Mouse (Mus musculus) layer of hippocampus, adult 2 months (tissue): Measurements from ENCODE around the gene Rpap3. TPM values are rescaled to one million over a fixed set of nuclear protein-coding genes. Genes with fewer than 3 reads are reported as not detected.
A peak's percentile ranks its signal among the peaks of the same experiment; 100 is the strongest.

Experiments used
- DNase-seq, 2 experiments: peaks; one replicate each; pipeline ENCODE4 v3.0.0; 2022; ENCODE audit warnings: low spot score in 2 of 2
- H3K27ac ChIP-seq: fragments of 200-600 bp; 2 replicates; pipeline ENCODE4 v1.8.1; 2022
- H3K4me3 ChIP-seq: fragments of 200-600 bp; 2 replicates; pipeline ENCODE4 v1.8.1; 2022; ENCODE audit warnings: mild to moderate bottlenecking
- CTCF ChIP-seq: fragments of 200-600 bp; conservative IDR thresholded peaks from 2 replicates; pipeline ENCODE4 v1.8.1; 2022; ENCODE audit warnings: antibody characterized with exemption, mild to moderate bottlenecking, moderate library complexity
- long read RNA-seq, 2 experiments: library from polyadenylated mRNA; stranded (forward); transcript quantifications; one replicate each; pipeline ENCODE4 v2.0.0; 2021; ENCODE audit warnings: borderline mapping rate in 2 of 2
- total RNA-seq, 2 experiments: library from RNA; stranded (reverse); gene quantifications; 2 replicates each; pipeline ENCODE4 v1.2.3; 2021

The Rpap3 gene
- total RNA-seq = 10 to 100 TPM; 25.6 to 25.9 TPM
- long read RNA-seq, experiment 1, transcript Rpap3-201 (17 exons, 2,271 nt) = major isoform, 15 of 20 reads
- long read RNA-seq, experiment 1, partial matches to known transcripts = 3 of 20 reads
- long read RNA-seq, experiment 1, other reads (novel, unspliced or antisense) = 2 of 20 reads
- long read RNA-seq, experiment 2, transcript Rpap3-201 (17 exons, 2,271 nt) = major isoform, 36 of 46 reads
- long read RNA-seq, experiment 2, partial matches to known transcripts = 8 of 46 reads
- long read RNA-seq, experiment 2, other reads (novel, unspliced or antisense) = 2 of 46 reads

GRCm38 (mm10) chr15:97705211-97706050 lies at the start of gene Rpap3:
Gene Rpap3, minus strand, starts transcription at chr15:97705825.
- Histone ChIP-seq H3K27ac (peak within 1 kb of the TSS; percentile 86), H3K4me3 (peak within 1 kb of the TSS; percentile 65)
- peak; percentile 86 to 88 for DNase-seq
- 0 out of 2 replicates have a peak, but pooled peaks have one; percentile 2 for TF ChIP-seq CTCF

GRCm38 (mm10) chr15:97755361-97755760 lies 49.7 kb upstream of the Rpap3 start:
- no peak for DNase-seq
- Histone ChIP-seq H3K4me3 (no peak overlapping the region), H3K27ac (peak overlapping the region; percentile 46)
- no peak for TF ChIP-seq CTCF

DNA sequence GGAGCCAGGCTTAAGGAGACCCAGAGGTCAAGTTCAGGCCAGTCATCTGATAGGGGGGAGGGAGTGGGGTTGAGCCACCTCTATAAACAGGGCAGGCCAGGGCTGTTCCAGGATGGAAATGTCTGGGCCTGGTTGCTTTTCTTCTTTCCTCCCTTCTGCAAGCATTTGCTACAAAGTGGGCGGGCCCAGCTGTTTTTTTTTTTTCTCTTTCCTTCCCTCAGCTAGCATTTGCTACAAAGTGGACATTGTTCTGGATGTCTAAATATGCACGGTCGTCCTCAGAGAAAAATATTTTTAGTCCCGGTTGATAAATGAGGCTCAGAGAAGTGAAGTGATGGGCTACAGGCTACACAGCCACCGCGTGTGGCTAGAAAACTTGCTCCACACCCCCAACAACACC lies 48.9 kb upstream of the Rpap3 start:
- H3K27ac ChIP-seq = peak overlapping the region; percentile 46
- no peak for TF ChIP-seq CTCF
- no peak overlapping the region for H3K4me3 ChIP-seq
- no peak for DNase-seq

DNA sequence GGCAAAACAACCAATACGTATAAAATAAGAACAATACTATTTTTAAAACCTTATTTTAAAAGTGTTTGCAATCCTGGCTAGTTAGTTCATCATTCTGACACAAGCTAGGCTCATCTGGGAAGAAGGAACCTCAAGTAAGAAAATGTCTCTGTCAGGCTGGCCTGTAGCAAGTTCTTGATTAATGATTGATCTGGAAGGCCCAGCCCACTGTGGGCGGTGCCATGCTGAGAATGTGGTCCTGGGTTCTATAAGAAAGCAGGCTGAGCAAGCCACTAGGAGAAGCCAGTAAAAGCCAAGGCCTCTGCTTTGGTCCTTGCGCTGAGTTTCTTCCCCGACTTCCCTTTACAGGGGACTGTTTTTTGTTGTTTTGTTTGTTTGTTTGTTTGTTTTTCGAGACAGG lies 46.9 kb upstream of the Rpap3 start:
- no peak for DNase-seq
- 0 out of 2 replicates have a peak overlapping the region, but pooled peaks have one; percentile 23 for H3K27ac ChIP-seq
- no peak overlapping the region for H3K4me3 ChIP-seq
- TF ChIP-seq CTCF = no peak

- TF ChIP-seq CTCF = peak; percentile 59
- Histone ChIP-seq H3K27ac (0 out of 2 replicates have a peak overlapping the region, but pooled peaks have one; percentile 23), H3K4me3 (no peak overlapping the region)
- no peak for DNase-seq
These were observed 46.1 kb upstream of the Rpap3 start for GRCm38 (mm10) chr15:97751676-97752075.

DNA sequence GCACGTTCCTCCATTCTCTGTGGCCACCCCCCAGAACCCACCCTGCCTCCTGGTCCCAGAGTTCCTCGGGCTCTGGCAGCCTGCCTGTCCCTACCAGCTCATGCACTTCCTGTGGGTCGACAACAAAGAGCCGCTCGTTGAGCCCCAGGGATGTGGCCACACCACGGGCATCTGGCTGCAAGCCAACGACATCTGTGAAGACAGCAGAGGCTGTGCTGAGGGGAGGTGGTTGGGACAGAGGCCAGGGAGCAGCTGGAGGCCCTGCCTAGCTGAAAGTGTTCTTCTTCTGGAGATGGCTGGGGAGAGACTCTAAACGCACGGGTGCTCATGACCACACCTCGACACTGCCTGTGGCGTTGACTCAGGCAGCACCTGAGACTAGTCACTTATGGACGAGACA lies 45.1 kb upstream of the Rpap3 start:
- H3K27ac ChIP-seq = peak overlapping the region; percentile 73; the same call in 1 of the 2 replicates
- no peak for TF ChIP-seq CTCF

DNA sequence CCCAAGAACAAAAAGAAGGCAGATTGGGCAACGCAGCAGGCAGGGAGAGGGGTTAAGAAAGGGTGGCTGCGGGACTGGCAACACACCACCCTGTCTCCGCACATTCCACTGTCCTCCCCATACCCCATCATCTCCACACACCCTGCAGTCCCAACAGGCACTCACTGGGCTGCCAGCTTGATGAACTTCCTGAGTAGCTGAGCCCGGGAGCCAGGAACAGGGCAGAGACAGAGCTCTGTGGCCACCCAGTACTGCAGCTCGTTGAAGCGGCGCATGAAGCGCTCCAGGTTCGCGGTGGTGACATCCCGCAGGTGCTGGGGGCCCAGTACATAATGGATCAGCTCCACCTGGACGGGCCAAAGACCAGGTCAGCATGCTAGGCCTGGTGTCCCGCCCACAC lies 44.2 kb upstream of the Rpap3 start:
- no peak overlapping the region for H3K4me3 ChIP-seq
- no peak for DNase-seq
- peak overlapping the region; percentile 73; the same call in 1 of the 2 replicates for H3K27ac ChIP-seq
- TF ChIP-seq CTCF = no peak

More for the DNA sequence above, 45.1 kb upstream of the Rpap3 start:
- DNase-seq = peak; percentile 68 to 83
- no peak overlapping the region for H3K4me3 ChIP-seq

GRCm38 (mm10) chr15:97749397-97749796 lies 43.8 kb upstream of the Rpap3 start:
- Histone ChIP-seq H3K27ac (no peak overlapping the region), H3K4me3 (no peak overlapping the region)
- DNase-seq = no peak
- no peak for TF ChIP-seq CTCF

- no peak for DNase-seq
- TF ChIP-seq CTCF = no peak
- no peak overlapping the region for H3K27ac ChIP-seq
- no peak overlapping the region for H3K4me3 ChIP-seq
These were observed 43.3 kb upstream of the Rpap3 start for GRCm38 (mm10) chr15:97748964-97749363.

DNA sequence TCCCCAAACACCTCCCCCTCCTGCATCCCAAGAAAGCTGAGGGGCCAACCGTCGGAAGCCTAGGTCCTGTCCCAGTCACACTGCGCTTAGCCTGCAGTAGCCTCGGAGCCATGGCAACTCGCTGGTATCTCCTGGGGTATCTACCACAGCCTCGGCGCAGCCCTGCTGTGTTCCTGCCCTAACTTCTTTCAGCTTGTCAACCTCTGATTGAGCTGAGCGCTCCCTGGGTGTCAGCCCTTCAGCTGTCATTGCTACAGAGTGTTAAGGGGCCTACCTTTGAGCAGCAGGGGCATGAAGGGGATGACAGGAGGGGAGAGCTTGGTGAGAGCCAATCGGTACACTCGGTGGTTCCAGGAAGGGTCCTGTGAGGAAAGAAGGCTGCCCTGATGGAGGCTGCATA lies 42.7 kb upstream of the Rpap3 start:
- no peak for DNase-seq
- TF ChIP-seq CTCF = no peak
- no peak overlapping the region for H3K4me3 ChIP-seq
- H3K27ac ChIP-seq = no peak overlapping the region

- no peak for TF ChIP-seq CTCF
- H3K27ac ChIP-seq = no peak overlapping the region
- DNase-seq = no peak
- H3K4me3 ChIP-seq = no peak overlapping the region
These were observed 41.9 kb upstream of the Rpap3 start for GRCm38 (mm10) chr15:97747486-97747885.

DNA sequence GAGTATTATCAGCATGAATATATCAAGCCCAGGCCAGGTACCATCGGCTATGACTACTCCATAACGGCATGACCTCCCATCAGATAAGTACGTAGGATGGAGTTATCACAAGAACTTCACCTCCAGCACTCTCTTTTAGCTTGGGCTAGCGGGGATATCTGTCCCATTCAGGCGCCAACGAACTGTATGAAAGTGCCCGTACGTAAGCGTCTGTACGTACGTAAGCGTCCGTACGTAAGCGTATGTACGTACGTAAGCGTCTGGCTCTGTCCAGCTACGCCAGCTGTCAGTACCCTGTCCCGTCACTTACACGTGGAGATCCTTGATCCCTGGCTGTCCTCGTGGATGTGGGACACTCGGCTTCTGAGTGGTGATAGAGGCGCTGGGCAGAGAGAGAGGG lies 41.1 kb upstream of the Rpap3 start:
- no peak overlapping the region for H3K4me3 ChIP-seq
- TF ChIP-seq CTCF = no peak
- DNase-seq = no peak
- no peak overlapping the region for H3K27ac ChIP-seq

DNA sequence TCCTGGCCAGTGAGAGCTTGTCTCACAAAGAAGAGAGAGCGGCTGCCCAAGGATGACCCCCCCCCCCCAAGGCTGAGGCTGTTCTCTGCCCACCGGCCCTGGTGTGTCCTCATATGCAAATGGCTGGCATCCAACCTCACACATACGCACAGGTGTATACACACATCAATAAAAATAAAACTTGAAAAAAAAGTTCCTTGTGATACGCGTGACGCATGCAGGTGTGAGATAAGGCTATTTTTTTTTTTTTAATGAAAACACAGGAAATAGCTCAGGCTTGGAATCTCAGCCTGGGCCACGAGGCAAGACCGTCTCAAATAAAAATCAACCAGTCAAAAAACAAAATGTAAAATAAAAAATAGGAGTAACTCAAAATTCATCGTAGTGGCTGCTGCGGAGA lies 40.7 kb upstream of the Rpap3 start:
- no peak overlapping the region for H3K27ac ChIP-seq
- no peak for TF ChIP-seq CTCF
- DNase-seq = no peak
- no peak overlapping the region for H3K4me3 ChIP-seq

- peak overlapping the region; percentile 67 for H3K27ac ChIP-seq
These were observed 39.7 kb upstream of the Rpap3 start for GRCm38 (mm10) chr15:97745331-97745730.

More at GRCm38 (mm10) chr15:97745331-97745730, 39.7 kb upstream of the Rpap3 start:
- TF ChIP-seq CTCF = no peak
- no peak overlapping the region for H3K4me3 ChIP-seq
- peak in 1 of 2 experiments; percentile 43 for DNase-seq
